Mouse (Mus musculus) spleen, adult 2 months (tissue): ENCODE measurements around the gene Sema3a.

ENCODE experiments used
- CTCF ChIP-seq: fragments of 200-500 bp; IDR thresholded peaks from 2 replicates; pipeline ENCODE4 v1.5.1; 2011; ENCODE audit warnings: mild to moderate bottlenecking, inconsistent platforms; ENCODE audit not compliant: insufficient read depth, insufficient read length, insufficient replicate concordance; ENCODE audit errors: extremely low read depth
- POLR2A ChIP-seq: fragments of 200-500 bp; IDR thresholded peaks from 2 replicates; pipeline ENCODE4 v1.6.1; 2011; ENCODE audit warnings: low read depth, low read length, inconsistent platforms

GRCm38 (mm10) chr5:13125757-13126156 is 543 bp downstream of the Sema3a start:
- no peak for TF ChIP-seq CTCF
- TF ChIP-seq POLR2A: no peak
